Mouse (Mus musculus) lung, postnatal 36 days (tissue): ENCODE data around the gene Olfr898.

Experiments used
- DNase-seq: peaks from one replicate; pipeline ENCODE4 v3.0.0; 2022; ENCODE audit warnings: mixed read lengths

Olfr898 gene

DNA sequence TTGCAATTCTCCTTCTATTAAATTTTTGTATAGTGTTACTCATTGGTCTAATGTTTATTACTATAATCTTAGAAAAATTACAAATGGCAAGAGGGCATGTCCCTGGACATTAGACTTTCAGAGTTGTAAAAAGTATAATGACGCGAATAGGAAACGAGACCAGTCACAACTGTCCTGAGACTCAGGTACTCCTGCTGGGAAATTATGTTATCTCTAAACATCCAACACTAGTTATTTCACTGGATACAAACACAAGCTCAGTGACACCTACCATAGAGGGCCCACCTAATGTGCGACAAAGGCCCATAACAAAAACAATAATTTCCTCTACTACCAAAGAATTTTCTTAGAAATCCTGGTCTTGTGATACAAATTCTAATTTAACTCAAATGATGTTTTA is at the start of gene Olfr898:
Olfr898 (plus strand) TSS at position 301 of the 400 bp plus-strand sequence.
- DNase-seq = no peak

DNA sequence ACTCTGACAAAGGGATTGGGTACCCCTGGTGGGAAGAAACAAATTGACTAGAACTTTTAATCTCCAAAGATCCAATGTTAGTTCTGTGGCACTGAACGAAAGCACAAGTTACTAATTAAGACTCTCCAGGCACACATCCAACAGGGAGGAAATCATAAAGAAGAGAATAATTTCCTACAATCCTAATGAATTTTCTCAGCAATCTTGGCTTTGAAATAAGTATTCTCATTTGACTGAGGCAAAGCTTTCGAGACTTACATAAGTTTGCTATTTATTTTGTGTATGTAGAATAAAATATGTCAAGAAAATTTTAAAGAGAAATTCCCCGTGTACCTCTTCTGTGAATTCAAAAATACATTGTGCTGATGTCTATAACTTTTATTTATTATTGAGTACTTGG is 19.5 kb upstream of the Olfr898 start, which contains the start of gene Olfr25:
Olfr25 (plus strand) TSS at position 301 of the 400 bp plus-strand sequence.
- DNase-seq = no peak

DNA sequence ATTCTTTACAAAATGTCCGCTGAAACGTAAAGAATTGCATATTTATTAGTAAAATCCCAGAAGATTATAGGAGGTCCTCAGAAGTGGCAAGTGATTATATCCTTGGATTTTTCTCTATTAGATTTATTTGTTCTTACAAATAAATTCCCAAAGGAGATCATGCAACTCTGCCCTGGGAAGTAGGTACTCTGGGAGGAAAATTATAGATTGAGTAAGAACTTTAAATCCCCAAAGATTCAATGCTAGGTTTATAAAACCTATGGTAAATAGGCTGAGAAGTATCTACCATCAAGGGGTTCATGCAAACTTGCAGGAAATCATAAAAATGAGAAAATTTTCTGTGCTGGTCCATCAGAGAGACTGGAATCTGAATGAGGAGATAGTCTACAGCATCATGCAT is 18.4 kb downstream of the Olfr898 start, which contains the start of gene Olfr250:
Olfr250 (plus strand) TSS at position 301 of the 400 bp plus-strand sequence.
- no peak for DNase-seq

DNA sequence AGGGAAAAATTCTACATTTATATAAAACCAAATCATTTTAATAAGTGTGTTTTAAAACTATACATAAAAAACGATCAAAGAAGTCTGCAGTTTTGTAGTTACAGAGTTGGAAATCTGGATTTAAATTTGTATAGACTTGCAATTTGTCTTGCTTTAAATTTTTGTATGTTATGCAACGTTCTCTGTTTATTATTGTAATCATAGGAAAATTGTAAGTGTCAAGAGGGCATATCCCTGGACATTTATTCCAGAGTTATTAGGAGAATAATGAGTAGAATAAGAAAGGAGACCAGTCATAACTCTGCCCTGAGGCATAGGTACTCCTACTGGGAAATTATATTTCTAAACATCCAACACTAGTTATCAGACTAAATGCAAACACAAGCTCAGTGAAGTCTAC is 28.6 kb downstream of the Olfr898 start, which contains the start of gene Olfr251:
Olfr251 (plus strand) TSS at position 301 of the 400 bp plus-strand sequence.
- no peak for DNase-seq

DNA sequence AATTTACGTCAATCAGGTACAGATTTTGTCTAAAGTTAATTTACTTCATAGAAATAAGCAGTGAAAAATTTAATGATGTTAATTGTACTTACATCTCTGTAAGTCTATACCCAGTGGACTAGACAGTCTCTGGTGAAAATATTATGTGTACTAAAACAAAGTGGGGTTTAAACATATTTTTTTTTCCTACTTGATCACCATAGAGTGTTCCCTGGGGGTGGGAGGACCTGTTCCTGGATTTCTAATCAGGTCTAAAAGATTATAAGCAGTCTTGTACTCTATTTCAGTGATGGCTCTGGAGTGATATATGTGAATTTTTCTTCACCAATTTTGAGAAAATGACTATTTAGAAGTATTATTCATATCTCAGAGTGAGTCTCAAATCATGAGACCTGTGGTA is 53.2 kb downstream of the Olfr898 start, which contains the start of gene Olfr147:
Olfr147 (plus strand) TSS at position 301 of the 400 bp plus-strand sequence.
- DNase-seq = no peak
